Mouse (Mus musculus): ENCODE measurements at regions not wholly inside any gene's neighbourhood (a gene's known extent, or its start where the extent isn't known, plus 50 kb on each side); places are given as distances from the start of the nearest gene placed in this dataset.

DNA sequence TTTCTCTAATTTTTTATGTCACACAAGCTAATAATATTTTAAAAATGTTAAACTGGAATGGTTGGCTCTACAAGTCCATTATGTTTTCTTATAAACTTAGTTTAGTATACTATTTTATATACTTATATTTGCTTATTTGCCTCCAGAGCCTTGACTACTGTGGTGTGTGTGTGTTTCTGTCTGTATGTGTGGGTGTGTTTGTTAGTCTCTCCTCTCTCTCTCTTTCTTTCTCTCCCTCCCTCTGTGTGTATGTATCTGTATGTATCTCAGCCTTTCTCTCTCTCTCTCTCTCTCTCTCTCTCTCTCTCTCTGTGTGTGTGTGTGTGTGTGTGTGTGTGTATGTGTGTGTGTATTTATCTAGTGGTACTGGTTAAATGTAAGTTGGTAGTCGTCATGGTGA lies 1245.3 kb upstream of the Slc10a2 start:
- TF ChIP-seq CTCF (IDR thresholded peaks at IDR 0.05; ENCODE audit: low read depth) = no peak
- TF ChIP-seq EP300 (optimal IDR thresholded peaks at IDR 0.05) = no peak
